Mouse (Mus musculus) cerebellum, adult 9-11 months (tissue): ENCODE measurements around the gene Wdr77.
"Not testable (repeated sequence)": the region's sequence is repeated elsewhere in the genome, so short reads cannot be mapped to it uniquely, and the experiment has no call there.

Experiments used
- DNase-seq: peaks from one replicate; pipeline ENCODE4 v3.0.0; 2022

Gene Wdr77

GRCm38 (mm10) chr3:105958974-105959580 lies at the start of gene Wdr77:
Gene Wdr77 (plus strand): TSS chr3:105959369.
- DNase-seq: peak; percentile 96

- DNase-seq: no peak
Observed at GRCm38 (mm10) chr3:105910519-105911190, 48.5 kb upstream of the Wdr77 start.

GRCm38 (mm10) chr3:105912097-105912880 lies 46.9 kb upstream of the Wdr77 start:
- no peak for DNase-seq

GRCm38 (mm10) chr3:105913839-105914681 lies 45.1 kb upstream of the Wdr77 start:
- no peak for DNase-seq

GRCm38 (mm10) chr3:105915281-105915680 lies 43.9 kb upstream of the Wdr77 start:
- no peak for DNase-seq

- DNase-seq: not testable (repeated sequence)
Observed at GRCm38 (mm10) chr3:105916455-105916854, 42.7 kb upstream of the Wdr77 start.

GRCm38 (mm10) chr3:105917656-105918354 lies 41.4 kb upstream of the Wdr77 start:
- no peak for DNase-seq

- DNase-seq: no peak
Observed at GRCm38 (mm10) chr3:105918355-105918745, 40.8 kb upstream of the Wdr77 start.

- not testable (repeated sequence) for DNase-seq
Observed at GRCm38 (mm10) chr3:105920743-105921142, 38.4 kb upstream of the Wdr77 start.

GRCm38 (mm10) chr3:105921959-105922358 lies 37.2 kb upstream of the Wdr77 start:
- no peak for DNase-seq

- no peak for DNase-seq
Observed at GRCm38 (mm10) chr3:105924616-105925015, 34.6 kb upstream of the Wdr77 start.

- DNase-seq: no peak
Observed at GRCm38 (mm10) chr3:105927561-105928194, 31.5 kb upstream of the Wdr77 start.

GRCm38 (mm10) chr3:105928195-105928569 lies 31.0 kb upstream of the Wdr77 start:
- DNase-seq: no peak

- no peak for DNase-seq
Observed at GRCm38 (mm10) chr3:105928781-105929180, 30.4 kb upstream of the Wdr77 start.

- no peak for DNase-seq
Observed at GRCm38 (mm10) chr3:105929821-105930220, 29.3 kb upstream of the Wdr77 start.

- no peak for DNase-seq
Observed at GRCm38 (mm10) chr3:105931095-105931494, 28.1 kb upstream of the Wdr77 start.

GRCm38 (mm10) chr3:105932240-105933071 lies 26.7 kb upstream of the Wdr77 start, which contains the start of gene I830077J02Rik:
Gene I830077J02Rik (minus strand): TSS chr3:105932664.
- no peak for DNase-seq

GRCm38 (mm10) chr3:105933926-105934325 lies 25.2 kb upstream of the Wdr77 start:
- no peak for DNase-seq

GRCm38 (mm10) chr3:105935033-105935432 lies 24.1 kb upstream of the Wdr77 start:
- DNase-seq: peak; percentile 8

GRCm38 (mm10) chr3:105936111-105936510 lies 23.1 kb upstream of the Wdr77 start:
- no peak for DNase-seq

- no peak for DNase-seq
Observed at GRCm38 (mm10) chr3:105951348-105951747, 7.8 kb upstream of the Wdr77 start.
